ENCODE assay signal across 8 mouse cellular contexts in genomic region chr4:101356954-101357891, GRCm38 (mm10).
DNase-seq lines count a peak whose midpoint lies in the region; ATAC-seq and TF ChIP-seq lines count a peak whose summit lies in the region.

No protein-coding gene starts in this region.

- H3K9ac ChIP-seq in heart, adult 2 months (ENCODE audit: low read depth, low read length) = peak overlapping the region; percentile 73
- H3K9ac ChIP-seq in liver, embryonic 13.5 days = peak overlapping the region; percentile 73

- H3K4me2 ChIP-seq in liver, embryonic 13.5 days = peak overlapping the region; percentile 88

- peak overlapping the region; percentile 99 for H3K27ac ChIP-seq in heart, adult 2 months
- H3K27ac ChIP-seq in liver, embryonic 13.5 days = peak overlapping the region; percentile 47; the same call in 1 of the 2 replicates

- no peak for TF ChIP-seq CTCF in heart, adult 2 months (IDR thresholded peaks at IDR 0.05)

- peak overlapping the region; percentile 58 for H3K4me3 ChIP-seq in heart, adult 2 months
- peak overlapping the region; percentile 75 for H3K4me3 ChIP-seq in liver, embryonic 13.5 days (replicated peaks)

- peaks cover 3% of the 10 kb centered on the region; the same call in 1 of the 2 replicates for H3K4me1 ChIP-seq in heart, adult 2 months (ENCODE audit: control insufficient read depth, insufficient read depth, low read length)
- peaks cover 39% of the 10 kb centered on the region for H3K4me1 ChIP-seq in liver, embryonic 13.5 days (replicated peaks)

- no peaks in the 10 kb centered on the region for H3K27me3 ChIP-seq in heart, adult 2 months (ENCODE audit: control insufficient read depth, insufficient read depth, low read length)
- peaks cover 38% of the 10 kb centered on the region for H3K27me3 ChIP-seq in liver, embryonic 13.5 days

- H3K79me2 ChIP-seq in heart, adult 2 months (replicated peaks; ENCODE audit: control insufficient read depth, insufficient read depth, low read length) = no peaks in the 10 kb centered on the region

- WGBS in heart, adult 2 months = 6% methylated on average over 31 of the region's 31 CpGs
- WGBS in liver, embryonic 13.5 days (ENCODE audit: insufficient replicate concordance) = 10% methylated on average over 31 of the region's 31 CpGs

- ATAC-seq in liver, embryonic 13.5 days (ENCODE audit: low read depth) = no peak

- 0 out of 2 replicates have a peak, but pooled peaks have one; percentile 20 for TF ChIP-seq EP300 in heart, adult 2 months (IDR thresholded peaks at IDR 0.05; ENCODE audit: insufficient read depth, low read depth, low read length)

- TF ChIP-seq POLR2A in heart, adult 2 months (IDR thresholded peaks at IDR 0.05; ENCODE audit: insufficient read depth, low read depth, low read length) = peak; percentile 51; the same call in 1 of the 2 replicates

- no peaks in the 10 kb centered on the region for H3K9me3 ChIP-seq in liver, embryonic 13.5 days (replicated peaks)

- intact Hi-C loops in heart, adult 2 months (cut with DNase I) = loop anchor here (2.0 to 10.0 kb wide), 5 partner anchors 64 to 1148 kb away; partner anchors contain the start of genes Jak1 and Leprot

- H3K36me3 ChIP-seq in heart, adult 2 months (ENCODE audit: control insufficient read depth, insufficient read depth, low read length) = peaks cover 10% of the 10 kb centered on the region
- no peaks in the 10 kb centered on the region for H3K36me3 ChIP-seq in liver, embryonic 13.5 days

- peak; percentile 95 for DNase-seq in A20 (ENCODE audit: low read depth, low spot score)
- DNase-seq in R1 (ENCODE audit: low read depth, low spot score) = peak; percentile 56
- DNase-seq in embryo, embryonic 9.5 days (ENCODE audit: extremely low spot score) = peak; percentile 75
- DNase-seq in heart, adult 2 months = peak; percentile 73 to 85
- DNase-seq in kidney, adult 11 months = peak; percentile 77
- no peak for DNase-seq in liver, embryonic 13.5 days
- peak; percentile 93 for DNase-seq in naive thymus-derived CD4-positive, alpha-beta T cell, adult 2 months (ENCODE audit: low read depth)
- DNase-seq in thymus, postnatal 0 days (ENCODE audit: low spot score) = peak; percentile 57
